Mouse (Mus musculus): ENCODE measurements at regions not wholly inside any gene's neighbourhood (a gene's known extent, or its start where the extent isn't known, plus 50 kb on each side); places are given as distances from the start of the nearest gene placed in this dataset.

- TF ChIP-seq CTCF (IDR thresholded peaks at IDR 0.05; ENCODE audit: borderline replicate concordance, insufficient read depth, low read depth, low read length) (no peak), POLR2A (IDR thresholded peaks at IDR 0.05; ENCODE audit: borderline replicate concordance, insufficient read depth, low read length) (no peak)
Observed at GRCm38 (mm10) chr1:186263196-186263595, 146.1 kb upstream of the Lyplal1 start.

All from cerebellum, adult 2 months (tissue).